Mouse (Mus musculus) erythroid progenitor cell, adult 5-6 weeks (primary cell): ENCODE results near the gene Tgif1. TPM values are rescaled to one million over a fixed set of nuclear protein-coding genes. Genes with fewer than 3 reads are reported as not detected.

Source experiments
- ATAC-seq: replicated peaks from 2 replicates; pipeline ENCODE4 v1.8.0; 2016; ENCODE audit warnings: moderate number of reproducible peaks, mild to moderate bottlenecking, moderate TSS enrichment, inconsistent platforms; ENCODE audit not compliant: poor library complexity, low FRiP score, severe bottlenecking
- total RNA-seq, 2 experiments: library from RNA; stranded (forward) in 1 of 2; stranded (reverse) in 1 of 2; fragments of 150-400 nt in 1 of 2; fragments of 186-747, 209-891 nt in 1 of 2; gene quantifications; 2 replicates each; pipeline versions ENCODE4 v1.2.3 to v1.2.4; 2015 to 2017; ENCODE audit warnings: low replicate concordance in 2 of 2

Gene Tgif1
- total RNA-seq (2015; ENCODE audit: low replicate concordance) = 17.6 and 34.6 TPM in 2 replicates
- 1.8 and 4.2 TPM in 2 replicates for total RNA-seq (2017; ENCODE audit: low replicate concordance)

DNA sequence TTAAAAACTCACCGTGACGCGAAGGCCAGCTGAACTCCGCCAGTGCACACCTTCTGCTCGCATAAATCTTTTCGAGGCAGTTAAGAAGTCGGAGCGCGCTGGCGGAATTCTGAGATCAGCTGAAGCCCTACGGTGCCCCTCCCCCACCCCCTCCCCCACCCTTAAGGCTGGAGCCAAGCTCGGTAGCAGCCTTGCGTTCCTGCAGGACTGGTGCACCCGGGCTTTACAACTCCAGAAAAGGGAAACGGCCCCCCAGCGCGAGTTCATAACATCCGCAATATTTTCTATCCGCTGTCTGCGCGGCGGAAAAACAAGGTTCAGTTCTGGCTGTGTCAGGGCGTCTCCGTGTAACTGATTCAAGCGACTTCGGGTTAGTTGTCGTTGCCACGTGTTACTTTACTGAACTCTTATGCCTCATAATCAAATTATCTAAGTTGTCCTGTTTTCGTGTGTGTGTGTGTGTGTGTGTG is at the start of gene Tgif1:
TSS of gene Tgif1 (minus strand) at position 111 of the 470 bp plus-strand sequence.
- ATAC-seq = no peak

DNA sequence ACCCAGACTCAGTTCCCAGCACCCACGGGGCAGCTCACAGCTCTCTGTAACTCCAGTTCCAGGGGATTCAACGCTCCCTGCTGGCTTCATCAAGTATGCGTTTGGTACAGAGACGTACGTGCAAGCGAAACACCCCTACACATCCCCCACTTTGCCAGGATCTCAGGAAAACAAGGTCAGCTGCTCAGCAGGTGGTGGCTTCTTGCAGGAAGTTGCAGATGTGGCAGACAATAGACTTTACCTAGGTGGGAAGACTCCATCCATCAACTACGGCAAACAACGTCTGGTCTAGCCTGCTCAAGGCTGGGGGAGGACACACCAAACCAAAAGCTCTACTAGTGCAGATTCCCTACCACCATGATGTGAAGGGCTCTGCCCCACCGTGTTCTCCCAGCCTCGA is 47.3 kb upstream of the Tgif1 start:
- no peak for ATAC-seq

DNA sequence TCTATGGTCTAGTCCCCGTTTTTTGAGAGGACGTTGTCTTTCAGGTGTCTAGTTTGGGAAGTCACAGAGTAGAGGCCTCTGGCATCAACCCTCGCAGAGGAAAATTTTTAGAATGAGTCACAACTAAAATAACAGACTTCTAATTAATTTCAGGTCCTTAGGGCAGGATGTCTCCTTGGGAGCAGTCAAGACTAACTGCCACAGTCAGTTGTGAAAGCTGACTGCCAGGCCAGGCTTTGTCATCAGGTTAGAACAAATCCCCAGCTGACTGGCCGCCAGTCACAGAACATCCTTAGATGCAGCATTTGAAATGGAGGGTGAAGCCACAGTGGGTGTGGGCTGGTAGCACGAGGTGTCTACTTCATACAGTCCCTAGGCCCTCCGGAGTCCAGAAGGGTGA is 46.3 kb upstream of the Tgif1 start:
- no peak for ATAC-seq

DNA sequence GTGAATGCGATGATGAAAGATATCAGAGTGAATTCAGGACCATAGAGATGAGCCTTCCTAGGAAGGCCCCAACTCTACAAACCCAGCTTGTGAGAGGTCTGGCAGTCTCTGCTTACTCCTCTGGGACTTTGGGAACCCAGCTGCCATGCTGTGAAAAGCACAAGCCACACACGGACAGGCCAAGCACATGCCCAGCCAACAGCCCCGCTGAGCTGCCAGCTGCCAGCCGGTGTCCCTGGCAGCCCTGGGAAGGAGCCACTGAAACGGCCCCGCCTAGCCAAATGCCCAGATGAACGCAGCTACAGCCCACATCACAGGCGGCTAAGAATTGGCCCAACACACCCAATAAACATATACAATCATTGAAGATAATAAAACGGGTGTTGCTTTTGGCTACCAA is 41.5 kb upstream of the Tgif1 start:
- no peak for ATAC-seq

DNA sequence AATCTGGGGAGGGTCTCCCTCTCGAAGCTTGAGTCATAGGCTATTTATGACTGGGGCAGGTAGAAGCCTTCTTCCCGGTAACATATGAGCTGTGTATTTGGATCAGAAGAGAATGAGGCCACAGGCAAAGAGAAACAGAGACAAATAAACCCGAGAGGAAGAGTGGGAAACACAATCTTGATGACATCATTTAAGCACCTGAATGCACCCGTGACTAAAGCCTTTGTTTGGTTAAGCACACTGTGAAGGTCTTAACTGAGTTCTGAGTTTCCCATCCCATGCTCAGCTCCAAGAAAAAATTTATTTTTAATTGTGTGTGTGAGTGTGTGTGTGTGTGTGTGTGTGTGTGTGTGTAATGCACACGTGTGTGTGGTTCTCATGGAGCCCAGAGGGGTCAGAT is 39.8 kb upstream of the Tgif1 start:
- ATAC-seq = no peak

DNA sequence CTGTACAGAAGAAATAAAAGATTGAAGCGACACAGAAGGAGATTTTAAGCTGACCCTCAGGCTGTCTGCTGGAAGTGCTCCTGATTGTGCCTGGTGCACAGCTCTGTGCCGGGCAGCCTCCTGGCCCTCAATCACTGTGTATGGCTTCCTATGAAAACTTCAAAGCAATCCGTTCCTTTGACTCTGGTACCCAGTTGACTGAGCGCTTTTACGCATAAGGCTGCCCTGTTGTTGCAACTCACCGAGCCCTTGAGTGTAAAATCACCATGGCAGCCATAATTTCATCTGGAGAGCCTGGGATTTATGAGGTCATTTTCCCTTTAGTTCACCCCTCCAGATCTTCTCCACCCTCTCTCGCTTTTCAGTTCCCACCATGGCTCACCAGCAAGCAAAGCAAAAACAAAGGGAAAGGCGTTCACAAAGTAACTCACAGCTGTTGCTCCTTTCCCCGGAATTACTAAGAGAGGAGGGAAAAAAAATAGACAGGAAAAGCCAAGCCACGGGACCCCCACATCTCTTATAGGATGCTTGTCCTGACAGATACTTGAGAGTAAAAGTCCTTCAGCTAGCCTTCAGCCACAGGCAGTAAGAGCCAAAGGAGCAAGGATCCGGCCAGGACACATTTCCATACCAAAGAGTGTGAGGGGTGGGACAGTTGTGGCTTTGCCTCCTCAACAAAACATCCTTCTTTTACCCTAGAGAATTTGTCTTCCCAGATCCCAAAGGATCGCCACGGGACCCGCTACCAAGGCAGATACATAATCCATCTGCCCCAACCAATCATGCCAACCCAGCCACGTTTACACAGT is 39.1 kb upstream of the Tgif1 start:
- ATAC-seq = no peak

DNA sequence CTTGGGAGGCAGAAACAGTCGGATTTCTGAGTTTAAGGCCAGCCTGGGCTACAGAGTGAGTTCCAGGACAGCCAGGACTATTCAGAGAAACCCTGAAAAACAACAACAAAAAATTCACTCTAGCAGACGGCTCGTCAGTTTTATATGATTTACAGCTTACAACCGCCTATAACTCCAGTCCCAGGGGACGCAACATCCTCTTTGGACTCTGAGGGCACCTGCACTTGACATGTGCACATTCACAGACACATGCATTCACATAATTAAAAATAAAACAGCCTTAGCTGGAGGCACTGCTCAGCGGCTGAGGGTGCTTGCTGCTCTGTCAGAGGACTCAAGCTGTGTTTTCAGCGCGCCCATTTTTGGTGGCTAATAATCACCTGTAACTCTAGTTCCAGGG is 37.2 kb upstream of the Tgif1 start:
- no peak for ATAC-seq

DNA sequence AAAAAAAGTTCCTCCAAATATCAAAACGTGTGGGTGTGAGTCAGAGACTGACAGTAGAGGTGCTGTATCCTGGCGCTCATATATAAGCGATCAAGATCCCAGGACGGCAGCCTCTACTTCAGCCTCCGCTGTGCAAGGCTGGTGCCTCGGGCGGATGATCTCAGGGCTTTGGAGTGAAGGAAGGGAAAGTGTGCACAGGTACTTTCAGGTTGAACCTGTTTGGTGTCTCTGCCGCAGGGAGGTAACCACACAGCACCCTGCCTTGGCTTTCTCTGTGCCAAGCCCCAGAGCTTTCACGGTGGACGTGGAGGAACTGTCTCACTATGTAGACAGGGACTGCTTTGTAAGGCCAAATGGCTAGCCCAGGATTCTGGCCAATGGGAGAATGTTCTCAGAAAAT is 35.3 kb upstream of the Tgif1 start:
- no peak for ATAC-seq

DNA sequence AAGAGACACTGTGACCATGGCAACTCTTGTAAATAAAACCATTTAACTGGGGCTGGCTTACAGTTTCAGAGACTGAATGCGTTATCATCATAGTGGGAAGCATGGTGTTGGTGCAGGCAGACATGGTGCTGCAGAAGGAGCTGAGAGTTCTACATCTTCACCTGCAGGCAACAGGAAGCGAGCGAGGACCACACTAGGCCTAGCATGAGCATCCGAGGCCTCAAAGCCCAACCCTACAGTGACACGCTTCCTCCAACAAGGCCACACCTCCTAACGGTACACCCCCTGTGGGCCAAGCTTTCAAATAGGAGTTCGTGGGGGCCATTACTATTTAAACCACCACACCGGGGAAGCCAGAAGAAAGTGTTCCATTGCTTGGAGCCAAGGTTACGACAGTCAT is 34.5 kb upstream of the Tgif1 start:
- no peak for ATAC-seq

DNA sequence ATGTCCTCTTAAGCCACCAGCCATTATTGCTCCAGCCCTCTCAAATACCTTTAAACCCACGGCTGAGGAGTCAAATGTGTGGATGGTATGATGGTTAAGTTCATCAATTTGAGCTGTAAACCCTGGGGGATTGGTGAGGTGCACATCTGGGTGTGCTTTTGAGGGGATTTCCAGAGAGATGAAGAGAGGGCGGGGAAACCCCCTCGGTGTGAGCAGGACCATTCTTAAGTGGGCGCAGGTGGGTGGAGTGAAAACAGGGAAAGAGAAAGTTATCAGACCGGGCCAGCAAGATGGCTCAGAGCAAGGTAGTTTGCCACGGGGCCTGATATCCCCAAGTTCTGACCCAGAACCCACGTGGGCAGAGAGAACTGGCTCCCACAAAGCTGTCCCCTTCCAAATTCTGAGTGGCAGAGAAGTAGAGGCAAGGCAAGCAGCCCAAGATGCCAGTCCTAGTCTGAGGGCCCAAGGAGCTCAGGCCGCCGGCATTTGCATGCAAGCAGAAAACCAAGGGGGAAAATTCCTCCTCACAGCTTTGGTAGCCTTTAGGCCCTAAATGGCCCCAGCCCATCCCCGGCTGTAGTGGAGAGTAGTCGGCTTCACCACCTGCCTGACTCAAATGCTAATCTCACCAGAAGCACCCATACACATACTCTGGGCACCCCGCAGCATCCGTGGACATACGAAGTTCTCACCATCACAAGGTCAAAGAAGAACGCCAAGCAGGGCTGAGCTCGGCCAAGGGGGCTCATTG is 33.5 kb upstream of the Tgif1 start:
- ATAC-seq = no peak

DNA sequence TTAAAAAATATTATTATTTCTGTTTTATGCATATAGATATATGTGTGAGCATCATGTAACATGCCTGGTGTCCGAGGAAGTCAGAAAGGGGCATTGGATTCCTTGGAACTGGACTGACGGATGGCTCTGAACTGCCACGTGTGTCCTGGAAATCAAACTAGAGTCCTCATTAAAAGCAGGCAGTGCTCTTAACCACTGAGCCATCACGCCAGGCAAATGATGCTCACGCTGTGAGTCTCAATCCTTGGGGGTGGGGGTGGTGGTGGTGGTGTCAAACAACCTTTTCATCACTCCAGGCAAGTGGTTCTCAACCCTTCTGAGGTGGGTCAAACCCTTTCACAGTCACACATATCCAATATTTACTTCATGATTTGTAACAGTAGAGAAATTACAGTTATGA is 32.5 kb upstream of the Tgif1 start:
- ATAC-seq = no peak

DNA sequence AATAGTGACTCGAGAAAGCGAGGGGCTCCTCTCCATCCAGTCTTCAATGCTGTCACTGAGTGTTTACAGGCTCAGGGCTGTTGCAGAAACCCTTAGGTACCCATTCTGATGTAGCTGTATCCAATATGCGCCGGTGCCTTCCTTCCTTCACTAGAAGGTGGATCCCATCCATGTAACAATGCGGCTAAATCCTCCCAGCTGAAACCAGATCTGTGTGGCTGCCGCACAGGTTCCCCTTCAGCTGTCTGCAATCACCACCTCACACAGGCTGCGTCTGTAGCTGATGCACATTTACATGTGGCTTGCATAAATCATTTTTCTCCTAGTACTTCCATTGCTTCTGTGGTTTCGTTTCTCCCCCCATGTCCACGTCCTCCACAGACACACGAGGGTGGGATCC is 28.6 kb upstream of the Tgif1 start:
- ATAC-seq = no peak

DNA sequence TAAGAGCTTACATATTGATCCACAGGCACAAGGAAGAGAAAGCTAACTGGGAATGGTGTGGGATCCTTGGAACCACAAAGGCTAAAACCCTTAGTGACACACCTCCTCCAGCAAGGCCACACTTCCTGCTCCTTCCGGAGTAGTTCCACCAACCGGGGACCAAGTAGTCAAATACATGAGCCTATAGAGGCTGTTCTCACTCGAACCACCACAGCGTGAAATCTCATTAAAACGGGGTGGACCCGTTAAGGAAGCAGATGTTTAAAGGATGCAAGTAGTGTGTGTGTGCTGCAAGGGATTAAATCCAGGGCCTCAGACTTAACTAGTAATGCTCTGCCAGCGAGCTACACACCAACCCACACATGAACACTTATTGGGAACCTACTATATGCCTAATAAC is 27.8 kb upstream of the Tgif1 start:
- no peak for ATAC-seq

DNA sequence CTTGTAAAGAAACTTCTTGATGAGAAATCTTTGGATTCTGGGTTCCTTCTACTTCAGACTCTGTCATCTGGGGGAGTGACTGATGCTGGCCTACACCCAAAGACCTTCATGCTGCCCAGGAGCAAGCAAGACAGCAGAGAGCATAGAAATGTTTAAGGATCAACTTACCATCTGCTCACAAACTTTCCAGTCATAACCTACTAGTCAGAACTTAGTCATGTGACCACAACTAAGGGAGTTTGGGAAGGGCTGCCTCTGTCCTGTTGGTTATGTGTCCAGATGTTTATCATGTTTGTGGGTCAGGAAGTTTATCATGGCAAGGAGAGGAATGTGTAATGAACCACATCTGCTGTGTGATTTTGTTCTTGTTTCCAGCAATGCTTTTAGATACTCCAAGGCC is 24.9 kb upstream of the Tgif1 start:
- no peak for ATAC-seq

DNA sequence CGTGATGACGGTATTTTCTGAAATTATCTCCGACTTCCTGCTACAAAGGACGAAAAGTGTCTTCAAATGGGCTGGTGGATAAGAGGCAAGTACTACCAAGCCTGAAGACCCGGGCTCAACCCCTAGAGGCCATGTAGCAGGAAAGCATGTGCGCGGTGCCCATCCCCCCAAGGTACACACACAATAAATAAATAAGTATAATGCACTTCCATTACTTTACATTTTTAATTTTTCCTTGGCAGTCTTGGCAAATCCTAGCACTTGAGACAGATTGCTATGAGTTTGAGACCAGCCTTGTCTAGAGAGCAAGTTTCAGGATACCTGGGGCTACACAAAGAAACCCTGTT is 20.4 kb upstream of the Tgif1 start:
- no peak for ATAC-seq

DNA sequence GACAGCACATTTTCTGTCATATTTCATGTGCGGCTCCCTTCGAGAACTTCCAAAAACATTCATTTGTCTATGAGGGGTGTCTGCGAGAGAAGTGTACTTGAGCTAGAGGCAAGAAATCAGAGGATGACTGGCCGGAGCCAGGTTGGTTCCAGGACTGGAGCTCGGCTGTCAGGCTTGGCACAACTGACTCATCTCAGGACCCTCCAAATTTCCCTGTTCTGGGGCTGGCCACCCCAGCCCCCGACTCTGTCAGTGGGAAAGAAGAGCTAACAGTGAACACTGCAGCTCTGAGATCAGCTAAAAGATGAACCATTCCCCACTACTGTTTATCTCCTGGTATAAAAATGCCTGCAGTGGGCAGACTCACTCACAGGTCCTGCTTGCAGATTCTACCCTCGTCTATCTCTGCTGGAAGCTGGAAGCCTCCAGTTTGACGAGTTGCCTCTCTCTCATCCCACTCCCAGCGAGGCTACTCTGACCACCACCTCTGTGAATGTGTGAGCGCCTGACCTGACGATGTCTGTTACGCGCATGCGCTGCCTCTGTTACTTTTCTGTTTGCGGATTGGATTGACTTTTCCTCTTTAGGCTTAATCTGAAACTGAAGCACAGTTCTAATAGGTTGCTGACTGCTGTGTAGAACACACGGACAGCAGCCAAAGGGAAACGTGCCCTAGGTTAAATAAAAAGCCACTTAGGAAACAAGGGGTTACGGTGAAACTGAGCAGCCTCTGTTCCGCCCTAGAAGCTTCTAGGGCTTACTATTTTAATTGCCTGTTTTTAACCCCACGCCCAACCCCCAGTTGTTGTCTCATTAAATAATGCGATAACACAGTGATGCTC is 19.8 kb upstream of the Tgif1 start:
- ATAC-seq = no peak

DNA sequence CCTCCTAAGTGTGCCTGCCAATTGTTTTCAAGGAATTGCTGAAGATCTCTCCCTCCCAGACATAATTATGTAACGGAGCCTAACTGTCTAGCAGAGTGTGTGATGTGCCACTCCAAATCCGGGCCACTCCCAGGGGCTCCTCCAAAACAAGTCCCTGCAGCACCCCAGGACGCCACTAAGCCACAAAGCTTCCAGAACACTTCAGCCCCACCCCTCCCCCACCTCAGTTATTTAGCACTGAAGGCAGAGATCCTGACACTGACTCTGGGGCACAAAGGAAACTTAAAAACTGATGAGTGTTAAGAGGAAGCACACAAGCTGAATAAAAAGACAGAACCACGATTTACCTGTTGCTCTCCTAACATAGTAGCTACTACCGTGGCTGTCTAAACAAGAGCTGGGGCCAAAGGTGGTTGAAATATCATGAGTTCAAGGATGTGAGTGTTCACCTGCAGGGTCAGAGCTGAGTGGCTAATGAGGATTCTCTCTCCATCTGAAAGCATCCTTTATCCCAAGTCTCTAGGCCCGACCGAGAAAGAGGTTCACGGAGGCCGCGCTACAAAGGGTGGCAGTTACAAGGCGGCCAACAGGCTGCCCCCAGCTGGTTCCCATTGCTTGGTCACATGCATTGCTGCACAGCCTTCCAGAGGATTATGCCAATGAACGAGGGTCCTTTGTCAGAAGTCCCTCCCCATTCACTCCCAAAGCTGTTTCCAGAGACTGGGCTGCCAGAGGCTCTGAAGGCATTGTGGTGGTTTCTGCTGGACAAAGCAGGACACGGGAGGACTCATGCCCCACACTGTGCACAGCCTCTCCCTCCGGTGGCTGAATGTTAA is 19.0 kb upstream of the Tgif1 start:
- ATAC-seq = no peak

DNA sequence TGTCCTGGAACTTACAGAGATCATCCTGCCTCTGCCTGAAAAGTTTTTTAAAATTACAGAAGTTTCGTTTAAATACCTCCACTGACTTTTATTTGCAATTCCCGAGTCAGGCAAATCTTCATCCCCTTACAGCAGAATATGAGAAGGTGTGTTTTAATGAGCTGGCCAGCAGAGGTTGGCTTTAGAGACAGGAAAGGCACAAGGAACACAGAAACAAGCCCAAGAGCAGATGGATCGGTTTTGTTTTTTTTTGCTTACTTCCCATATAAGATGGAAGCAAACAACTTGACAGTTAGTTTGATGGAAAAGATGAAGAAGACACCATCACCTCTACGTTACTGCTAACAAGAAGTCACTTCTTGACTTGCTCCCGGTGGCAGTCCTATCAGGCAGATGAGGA is 18.3 kb upstream of the Tgif1 start:
- no peak for ATAC-seq

DNA sequence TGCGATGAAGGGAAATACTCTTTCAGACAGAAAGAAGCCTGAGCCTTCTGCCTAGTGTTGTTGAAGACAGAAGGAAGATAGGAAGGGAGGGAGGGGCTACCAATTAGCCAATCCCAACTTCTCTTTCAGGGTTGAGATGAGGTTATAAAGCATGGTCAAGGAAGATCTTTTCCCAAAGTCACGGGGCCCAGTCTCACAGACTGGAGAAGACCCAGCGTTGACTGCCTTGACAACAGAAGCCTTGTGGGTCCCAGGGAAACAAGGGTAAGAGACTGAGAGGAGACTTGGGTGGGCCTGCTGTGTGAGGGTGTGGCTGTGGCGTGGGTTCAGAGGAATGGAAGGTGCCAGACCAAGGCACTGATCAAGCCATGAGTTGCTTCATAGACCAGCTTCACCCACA is 17.2 kb upstream of the Tgif1 start:
- no peak for ATAC-seq
